Mouse (Mus musculus) E14TG2a.4 (cell line): ENCODE measurements around the gene Casc1.

ENCODE experiments used
- CTCF ChIP-seq: conservative IDR thresholded peaks from 2 replicates; pipeline ENCODE4 v1.5.1; 2014; ENCODE audit warnings: low read length
- NANOG ChIP-seq: IDR thresholded peaks from 2 replicates; pipeline ENCODE4 v1.6.1; 2014; ENCODE audit warnings: borderline replicate concordance, low read length, mixed read lengths
- POU5F1 ChIP-seq: IDR thresholded peaks from 2 replicates; pipeline ENCODE4 v1.6.1; 2014; ENCODE audit warnings: low read length, borderline replicate concordance

DNA sequence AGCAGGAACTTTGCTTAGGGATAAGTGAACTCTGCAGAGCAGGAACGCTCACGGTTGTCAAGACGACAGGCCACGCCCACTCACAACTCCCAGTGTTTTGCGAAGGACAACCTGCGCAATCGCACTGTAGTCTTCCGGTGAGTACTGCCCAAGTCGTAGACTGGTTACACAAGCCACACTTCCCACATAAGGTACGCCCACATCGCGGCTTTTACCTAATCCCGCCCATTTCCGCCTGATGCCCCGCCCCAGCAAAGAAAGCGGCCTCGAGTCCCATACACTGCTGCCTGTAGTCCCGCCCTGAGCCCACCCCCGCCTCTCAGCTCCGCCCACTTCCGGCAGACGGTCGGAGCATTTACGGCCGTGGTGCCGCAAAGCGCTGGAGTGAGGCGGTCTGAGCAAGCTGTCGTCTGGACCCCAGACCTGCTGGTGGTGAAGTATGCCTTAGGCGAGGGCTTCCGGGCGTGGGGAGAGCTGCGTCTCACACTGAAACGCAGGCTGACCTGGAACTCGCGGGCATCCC is at the start of gene Casc1, which contains the start of gene Etfrf1:
- TF ChIP-seq CTCF (no peak), NANOG (no peak), POU5F1 (no peak)
